Mouse (Mus musculus) spleen, embryonic (tissue): Measurements from ENCODE around the gene Nmrk1.
"Not testable (repeated sequence)": the region's sequence is repeated elsewhere in the genome, so short reads cannot be mapped to it uniquely, and the experiment has no call there.

Experiments
- CTCF ChIA-PET: fragments of 350-600 bp; sonication (Branson Sonifier 250); formaldehyde crosslinking; loops from one replicate; lab custom pipeline; 2022; lab: Charles Lee

Gene Nmrk1

DNA sequence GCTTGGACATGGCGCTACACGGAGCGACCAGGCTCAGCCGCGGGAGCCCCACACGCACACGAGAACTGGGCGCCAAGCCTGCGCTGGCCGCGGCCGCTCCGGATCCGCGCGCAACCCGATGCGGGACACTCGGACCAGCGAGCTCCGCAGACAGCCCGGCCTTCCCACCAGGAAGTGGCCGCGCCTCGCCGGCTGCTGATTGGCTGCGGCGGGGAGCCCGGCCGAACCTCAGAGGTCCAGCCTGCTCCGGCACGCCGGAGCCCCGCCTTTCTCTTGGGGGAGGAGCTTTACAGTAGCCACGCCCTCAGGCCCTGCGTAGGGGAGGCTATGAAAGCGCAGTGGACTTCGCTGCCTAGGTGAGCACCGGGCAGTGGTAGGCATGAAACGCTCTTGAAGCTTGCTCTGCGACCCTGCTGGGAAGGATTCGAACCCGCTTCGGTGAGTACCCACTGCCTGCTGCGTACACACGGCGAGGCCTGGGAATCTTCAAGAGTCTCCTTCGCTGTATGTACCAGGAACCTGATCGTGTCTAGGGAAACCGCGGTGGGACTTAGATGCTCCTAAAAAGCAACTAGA lies at the start of gene Nmrk1, which contains the start of gene Ostf1:
Gene Nmrk1, plus strand, starts transcription at position 307 of the 576 bp plus-strand sequence.
Gene Ostf1, minus strand, starts transcription at position 180 of the 576 bp plus-strand sequence.
- CTCF ChIA-PET = no interaction called here

DNA sequence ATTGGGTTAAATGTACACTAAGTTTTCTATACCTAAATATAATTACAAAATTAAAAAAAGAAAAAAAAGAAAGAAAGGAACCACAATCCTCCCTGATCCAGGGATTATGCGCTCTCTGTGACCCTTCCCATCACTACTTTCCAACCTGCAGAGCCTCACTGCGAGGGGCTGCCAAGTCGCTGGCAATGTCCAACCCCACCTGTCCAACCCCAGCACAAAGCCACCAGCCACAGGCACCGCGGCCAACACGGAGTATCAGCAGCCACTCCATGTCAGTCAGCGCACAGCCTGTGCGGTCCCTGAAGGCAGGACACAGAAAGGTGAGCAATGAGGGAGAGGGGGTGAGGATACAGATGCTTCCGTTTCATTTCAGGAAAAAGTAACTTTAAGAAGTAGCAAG lies 49.5 kb upstream of the Nmrk1 start:
- CTCF ChIA-PET = interaction anchor here (0.7 kb wide), 1 partner anchor 14 kb away, joined by 3 read pairs; no protein-coding TSS in a partner anchor

DNA sequence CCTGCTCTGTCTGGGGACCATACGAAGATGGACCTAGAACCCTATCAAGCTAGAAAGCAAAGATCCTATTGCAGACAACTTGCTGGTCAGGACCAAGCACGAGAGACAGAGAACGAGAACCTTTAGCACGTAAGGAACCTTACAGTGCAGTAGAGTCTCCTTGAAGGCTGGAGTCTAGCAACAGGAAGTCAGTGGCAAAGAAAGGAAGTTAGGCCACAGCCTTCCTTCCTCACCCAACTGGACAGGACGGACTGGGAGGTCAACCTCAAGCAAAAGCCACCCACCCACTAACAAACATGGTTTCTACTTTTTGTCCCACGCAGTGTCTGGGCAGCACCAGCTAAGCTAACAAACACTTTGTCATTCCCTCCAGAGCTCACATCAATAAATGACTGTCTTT lies 48.9 kb upstream of the Nmrk1 start:
- CTCF ChIA-PET = interaction anchor here (0.7 kb wide), 1 partner anchor 14 kb away, joined by 3 read pairs; no protein-coding TSS in a partner anchor

DNA sequence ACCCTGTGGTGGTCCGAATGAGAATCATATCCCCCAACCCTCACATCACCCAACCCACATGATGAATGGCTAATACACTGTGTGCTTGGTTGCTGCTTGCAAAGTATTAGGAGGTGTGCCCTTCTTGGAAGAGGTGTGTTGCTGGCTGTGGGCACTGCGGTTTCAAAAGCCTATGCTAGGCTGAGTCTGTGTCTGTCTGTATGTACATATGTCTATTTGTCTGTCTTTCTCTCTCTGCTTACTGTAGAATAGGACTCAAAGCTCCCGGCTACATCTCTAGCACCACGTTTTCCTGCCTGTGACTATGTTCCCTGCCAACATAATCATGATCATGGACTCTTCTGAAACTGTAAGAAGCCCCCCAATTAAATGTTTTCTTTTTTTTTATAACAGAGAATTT lies 48.0 kb upstream of the Nmrk1 start:
- CTCF ChIA-PET = no interaction called here

DNA sequence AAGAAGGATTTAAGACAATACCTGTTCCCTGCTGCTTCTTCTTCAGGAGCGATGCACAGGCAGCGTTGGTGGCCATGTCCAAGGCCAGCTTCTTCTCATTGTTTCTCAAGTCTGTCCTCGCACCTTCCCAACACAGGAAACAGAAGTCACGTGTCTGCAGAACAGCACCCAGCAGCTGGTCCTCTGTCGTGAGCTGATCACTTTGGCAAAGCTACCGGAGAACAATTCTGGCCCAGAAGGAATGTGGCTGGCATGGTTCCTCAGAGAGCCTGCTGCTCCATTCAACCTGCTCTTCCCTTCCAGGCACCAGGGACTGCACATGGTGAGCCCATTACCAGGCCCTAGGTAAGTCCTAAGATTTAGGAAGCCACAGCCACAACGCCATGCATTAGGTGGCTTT lies 47.1 kb upstream of the Nmrk1 start:
- CTCF ChIA-PET = no interaction called here

DNA sequence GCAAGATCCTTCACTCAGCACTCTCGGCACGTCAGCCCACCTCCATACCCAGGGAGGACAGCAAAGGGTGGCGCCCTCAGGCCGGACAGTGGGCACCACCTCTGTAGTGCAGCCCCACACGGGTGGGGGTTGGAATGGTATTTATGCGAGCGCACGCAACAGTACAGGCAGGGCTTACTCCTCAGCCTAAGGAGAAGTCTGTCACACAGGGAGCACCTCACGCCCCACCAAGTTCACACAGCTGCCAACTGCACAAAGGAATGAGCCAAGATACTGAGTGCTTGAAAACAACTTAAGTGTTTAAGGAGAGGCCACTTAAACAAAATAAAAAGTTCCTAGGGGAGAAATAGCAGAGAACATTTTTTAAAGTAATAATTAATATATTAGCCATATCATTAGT lies 44.6 kb upstream of the Nmrk1 start:
- CTCF ChIA-PET = no interaction called here

DNA sequence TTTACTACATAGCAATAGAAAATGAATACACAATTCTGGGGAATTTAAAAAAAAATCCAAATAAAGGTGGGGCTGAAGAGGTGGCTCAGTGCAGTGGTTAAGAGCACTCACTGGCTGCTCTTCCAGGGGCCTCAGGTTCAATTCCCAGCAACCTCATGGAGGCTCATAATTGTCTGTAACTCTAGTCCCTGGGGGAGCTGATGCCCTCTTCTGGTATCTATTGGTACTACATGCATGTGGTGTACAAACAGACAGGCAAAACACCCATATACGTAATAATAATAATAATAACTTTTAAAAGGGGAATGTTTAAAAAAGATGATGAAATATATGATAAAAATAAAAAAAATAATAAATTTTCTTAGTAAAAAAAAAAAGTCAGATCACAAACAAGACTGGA lies 43.5 kb upstream of the Nmrk1 start:
- CTCF ChIA-PET = interaction anchor here (0.5 kb wide), 1 partner anchor 449 kb away, joined by 3 read pairs; no protein-coding TSS in a partner anchor

DNA sequence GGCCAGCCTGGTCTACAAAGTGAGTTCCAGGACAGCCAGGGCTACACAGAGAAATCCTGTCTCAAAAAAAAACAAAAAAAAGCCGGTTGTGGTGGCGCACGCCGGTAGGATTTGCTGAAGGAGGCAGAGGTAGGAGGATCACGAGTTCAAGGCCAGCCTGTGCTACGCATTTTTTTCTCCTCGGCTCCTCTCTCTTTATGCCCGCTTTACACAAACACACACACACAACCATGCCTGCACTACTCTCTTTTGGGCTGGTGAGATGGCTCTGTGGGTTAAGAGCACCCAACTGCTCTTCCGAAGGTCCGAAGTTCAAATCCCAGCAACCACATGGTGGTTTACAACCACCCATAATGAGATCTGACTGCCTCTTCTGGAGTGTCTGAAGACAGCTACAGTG lies 42.9 kb upstream of the Nmrk1 start:
- CTCF ChIA-PET = not testable (repeated sequence)

DNA sequence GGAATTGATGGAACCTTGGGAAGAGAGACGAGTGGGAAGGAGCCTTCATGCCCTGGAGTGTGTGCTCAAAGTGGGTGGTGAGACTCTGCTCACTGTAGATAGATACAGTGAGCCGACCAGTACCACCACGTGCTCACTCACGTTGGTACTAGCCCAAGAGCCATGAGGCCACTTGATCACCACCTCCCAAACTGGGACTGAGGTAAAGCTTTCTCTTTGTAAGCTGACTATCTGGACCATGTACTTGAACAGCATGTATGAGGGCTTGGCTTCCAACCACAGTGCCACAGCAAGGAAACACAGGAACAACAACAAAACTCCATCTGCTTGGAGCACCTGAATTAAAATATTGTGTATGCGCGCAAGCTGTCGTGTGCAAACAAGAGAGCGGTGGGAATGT lies 42.5 kb upstream of the Nmrk1 start:
- CTCF ChIA-PET = no interaction called here

DNA sequence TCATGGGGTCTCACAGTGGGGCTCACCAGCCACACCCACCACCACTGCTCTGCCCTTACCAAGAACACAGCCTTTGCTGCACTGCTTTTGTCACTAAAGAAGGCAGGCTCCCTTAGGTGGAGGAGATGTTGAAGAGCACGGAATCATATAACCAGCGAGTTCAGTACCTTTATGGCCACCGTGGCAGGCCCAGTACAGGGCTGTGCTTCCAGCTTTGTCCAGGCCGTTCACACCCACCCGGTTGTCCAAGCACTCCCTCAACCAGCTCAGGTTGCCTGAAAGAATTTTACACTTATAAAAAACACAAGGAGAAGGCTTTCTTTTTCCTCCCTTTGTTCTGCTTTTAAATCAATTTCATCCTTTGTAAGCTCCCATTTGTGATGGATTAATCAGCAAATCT lies 41.5 kb upstream of the Nmrk1 start:
- CTCF ChIA-PET = no interaction called here

DNA sequence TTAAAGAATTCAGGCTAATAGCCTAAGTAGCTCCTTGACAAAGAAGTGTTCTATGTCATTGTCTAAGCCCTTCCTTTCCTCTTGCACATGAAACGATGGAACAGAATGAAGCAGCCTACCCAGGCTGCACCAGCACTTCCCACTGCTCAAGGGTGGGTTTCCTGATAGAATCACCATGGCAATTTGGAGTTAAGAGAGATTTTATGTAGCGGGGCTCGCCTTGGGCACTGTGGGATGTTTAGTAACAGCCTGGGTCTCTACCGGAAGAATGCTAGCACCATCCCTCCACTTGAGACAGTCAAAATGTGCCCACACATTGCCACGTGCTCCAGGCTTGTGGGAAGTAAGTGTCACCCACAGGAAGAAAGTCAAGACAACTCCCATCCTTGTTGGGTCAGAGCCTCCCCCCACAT lies 40.8 kb upstream of the Nmrk1 start:
- CTCF ChIA-PET = no interaction called here

DNA sequence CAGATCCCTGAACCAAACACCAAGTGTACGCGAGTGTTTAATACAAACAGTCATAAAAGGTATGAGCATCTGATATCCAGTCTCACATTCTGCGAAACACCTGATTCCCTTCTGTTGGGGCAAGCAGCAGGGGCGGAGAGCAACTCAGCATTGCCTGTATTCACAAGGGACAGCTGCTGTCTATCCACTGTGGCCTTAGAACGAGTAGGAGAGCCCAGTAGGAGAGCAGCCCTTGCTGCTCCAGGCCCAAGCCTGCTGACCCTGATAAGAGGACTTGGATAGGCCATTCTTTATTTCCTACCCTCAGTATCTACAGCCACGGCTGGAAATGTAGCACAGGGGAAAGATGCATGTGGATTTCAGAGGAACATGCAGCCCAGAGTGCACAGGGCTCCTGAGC lies 38.8 kb upstream of the Nmrk1 start:
- CTCF ChIA-PET = no interaction called here

DNA sequence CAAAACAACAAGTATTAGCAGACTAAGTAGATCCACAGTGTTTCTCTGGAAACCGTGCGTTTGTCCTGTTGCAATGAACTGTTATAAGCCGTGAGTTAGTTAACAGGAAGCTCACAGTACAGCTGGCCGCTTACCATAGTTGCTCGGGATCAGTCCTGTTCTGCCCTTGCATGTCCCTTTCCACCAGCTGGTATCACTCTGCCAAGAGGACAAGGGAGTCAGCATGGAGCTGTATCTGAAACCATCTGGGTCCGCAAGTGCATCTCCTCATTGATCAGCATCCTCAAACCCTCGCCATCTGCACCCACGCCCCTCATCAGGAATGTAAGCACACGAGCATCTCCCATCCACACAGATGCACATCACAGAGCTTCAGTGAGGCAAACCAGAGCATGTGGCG lies 38.0 kb upstream of the Nmrk1 start:
- CTCF ChIA-PET = no interaction called here

DNA sequence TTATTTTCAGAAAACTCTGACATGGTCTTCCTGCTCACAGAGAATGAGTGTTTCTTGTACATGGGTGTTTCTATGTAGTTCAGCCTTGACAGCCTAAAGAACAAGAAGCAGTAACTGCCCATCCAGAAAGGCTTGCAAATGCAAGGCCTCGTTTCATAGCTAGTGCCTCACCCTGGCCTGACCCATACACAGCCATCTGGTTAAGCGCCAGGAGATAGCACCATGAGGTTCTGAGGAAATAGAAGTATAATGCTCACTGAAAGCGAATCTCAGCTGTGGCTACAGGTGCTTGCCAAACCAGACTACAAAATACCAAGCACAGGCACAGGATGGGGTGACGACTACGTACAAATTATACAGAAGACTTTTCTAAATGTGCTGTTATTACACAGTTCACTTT lies 34.9 kb upstream of the Nmrk1 start:
- CTCF ChIA-PET = interaction anchor here (0.6 kb wide), 1 partner anchor 14 kb away, joined by 3 read pairs; no protein-coding TSS in a partner anchor

DNA sequence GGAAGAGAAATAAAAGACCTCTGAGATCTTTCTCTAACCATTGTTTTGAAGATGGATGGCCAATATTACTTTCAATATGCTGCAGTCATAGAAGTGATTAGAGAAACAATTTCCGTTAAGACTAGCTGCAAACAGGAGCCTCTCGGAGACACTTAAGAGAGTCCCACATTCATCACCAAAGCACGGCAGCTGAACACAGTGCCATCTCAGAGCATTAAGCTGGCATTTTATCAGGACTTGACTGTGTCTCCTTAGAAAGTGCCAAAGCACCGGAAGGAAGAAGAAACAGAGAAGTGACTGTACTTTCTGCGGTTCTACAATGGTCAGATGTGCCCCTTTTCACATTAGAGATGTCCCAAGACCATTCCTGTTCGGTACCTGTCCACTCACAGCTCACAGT lies 34.0 kb upstream of the Nmrk1 start:
- CTCF ChIA-PET = no interaction called here

DNA sequence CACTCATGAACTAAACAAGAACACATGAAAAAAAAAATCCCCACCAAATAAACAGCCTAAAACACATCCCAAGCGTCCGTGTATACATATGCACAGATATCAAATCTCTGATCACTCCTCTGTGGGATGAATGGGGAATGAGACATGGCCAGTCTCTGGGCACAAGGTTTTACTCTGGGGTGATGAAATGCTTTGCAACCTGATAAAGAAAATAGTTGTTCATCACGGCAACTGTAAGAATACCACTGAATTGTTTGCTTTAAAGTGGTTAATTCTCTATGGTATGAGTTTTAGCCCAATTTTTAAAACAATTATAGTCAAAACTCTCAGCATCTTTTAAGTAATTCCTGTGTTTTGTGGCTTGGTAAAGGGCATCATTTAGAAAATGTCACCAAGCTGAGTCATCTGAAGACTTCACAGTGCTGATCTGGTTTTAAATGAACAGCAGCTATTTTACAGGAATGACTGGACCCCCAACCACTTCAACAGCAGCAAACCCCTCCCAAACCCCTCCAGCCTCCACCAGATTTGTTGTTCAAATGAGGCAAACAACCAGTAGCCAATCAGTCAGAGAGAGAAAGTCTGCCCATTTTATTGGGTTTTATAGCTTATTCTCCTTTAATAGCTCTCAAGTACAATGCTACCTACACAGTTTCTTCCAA lies 33.4 kb upstream of the Nmrk1 start:
- CTCF ChIA-PET = no interaction called here

DNA sequence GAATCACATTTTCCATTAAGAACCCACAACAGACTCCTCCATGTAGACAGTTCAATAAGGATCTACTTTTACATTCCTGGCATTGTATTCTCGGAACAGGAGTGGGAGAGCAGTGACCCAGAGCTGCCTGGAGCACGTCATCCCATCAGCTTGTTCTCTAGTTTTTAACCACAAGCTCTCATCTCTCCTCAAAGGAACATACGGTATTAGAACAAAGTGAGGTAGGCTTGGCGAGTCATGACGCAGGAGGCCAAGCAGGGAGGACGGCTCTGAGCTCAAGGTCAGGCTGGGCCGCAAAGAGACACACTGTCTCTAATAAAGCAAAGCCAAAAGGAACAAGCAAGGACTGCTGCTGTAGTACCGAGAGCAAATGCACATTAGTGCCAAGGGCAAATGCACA lies 32.7 kb upstream of the Nmrk1 start:
- CTCF ChIA-PET = no interaction called here

DNA sequence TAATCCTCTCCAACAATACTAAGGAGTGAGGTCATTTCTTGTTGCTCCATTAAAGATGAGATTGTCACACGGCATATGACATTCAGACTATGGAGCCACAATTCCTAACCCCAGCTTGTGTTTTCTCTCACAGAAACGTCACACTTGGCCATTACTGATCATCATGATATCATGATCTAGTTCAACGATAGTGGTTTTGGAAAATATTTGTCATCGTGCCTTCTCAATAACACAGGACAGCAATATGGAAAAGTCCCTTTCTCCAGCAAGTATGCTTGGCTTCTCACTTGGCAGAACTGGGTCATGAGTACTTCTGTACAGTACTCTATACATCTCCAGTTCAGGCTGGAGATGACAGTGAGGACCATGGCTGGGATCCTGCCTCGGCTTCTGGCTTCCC lies 32.1 kb upstream of the Nmrk1 start:
- CTCF ChIA-PET = no interaction called here

DNA sequence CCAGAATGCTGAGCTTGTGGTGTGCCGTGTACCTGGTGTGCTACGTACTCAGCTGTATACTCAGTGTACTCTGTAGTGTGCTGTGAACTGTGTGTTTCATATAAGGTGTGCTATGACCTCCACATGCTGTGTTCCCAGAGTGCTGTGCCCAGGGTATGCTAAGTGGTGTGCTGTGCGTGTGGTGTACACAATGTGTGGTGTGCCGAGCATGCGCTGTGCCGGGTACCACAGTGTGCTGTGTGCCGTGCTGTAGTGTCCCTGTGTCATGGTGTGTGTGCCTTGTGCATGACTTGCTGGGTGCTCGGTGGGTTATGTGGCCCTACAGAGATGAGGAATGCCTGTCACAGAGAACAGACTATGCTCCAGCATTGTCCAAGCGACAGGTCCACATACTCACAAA lies 31.1 kb upstream of the Nmrk1 start:
- CTCF ChIA-PET = no interaction called here

DNA sequence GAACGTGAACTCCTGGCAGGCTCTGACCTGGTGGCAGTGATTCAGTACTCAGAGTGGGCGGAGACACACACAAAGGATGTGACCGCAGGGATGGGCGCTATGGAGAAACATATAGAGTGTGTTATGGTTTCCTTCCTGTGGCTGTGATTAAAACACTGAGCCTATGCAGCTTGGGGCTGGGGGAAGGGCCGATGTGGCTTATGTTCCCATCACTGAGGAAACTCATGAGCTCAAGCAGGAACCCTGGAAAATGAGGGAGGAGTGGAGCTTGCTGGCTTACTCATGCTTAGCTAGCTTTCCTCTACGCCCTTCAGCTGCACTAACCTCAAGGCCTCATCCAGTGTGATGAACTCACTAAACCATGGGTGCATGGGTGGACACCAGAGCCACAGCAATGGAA lies 28.7 kb upstream of the Nmrk1 start:
- CTCF ChIA-PET = no interaction called here

DNA sequence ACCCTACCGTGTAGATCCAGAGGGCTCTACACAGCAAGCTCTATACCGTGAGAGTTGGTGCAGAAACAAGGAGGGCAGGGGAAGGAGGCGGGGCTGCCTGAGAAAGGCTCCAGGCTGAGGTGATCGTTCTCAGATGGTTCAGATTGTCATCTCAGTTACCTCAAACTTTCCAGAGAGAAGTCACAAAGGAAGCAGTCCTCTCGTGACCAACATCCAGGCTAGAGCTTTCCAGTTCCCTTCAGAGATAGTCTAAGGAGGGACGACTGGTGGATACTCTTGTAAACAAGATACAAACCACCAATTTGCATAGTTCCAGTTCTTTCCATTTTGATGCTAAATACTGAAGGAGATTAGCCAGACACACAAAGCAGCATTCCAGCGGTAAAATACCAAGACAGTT lies 23.8 kb upstream of the Nmrk1 start:
- CTCF ChIA-PET = no interaction called here

DNA sequence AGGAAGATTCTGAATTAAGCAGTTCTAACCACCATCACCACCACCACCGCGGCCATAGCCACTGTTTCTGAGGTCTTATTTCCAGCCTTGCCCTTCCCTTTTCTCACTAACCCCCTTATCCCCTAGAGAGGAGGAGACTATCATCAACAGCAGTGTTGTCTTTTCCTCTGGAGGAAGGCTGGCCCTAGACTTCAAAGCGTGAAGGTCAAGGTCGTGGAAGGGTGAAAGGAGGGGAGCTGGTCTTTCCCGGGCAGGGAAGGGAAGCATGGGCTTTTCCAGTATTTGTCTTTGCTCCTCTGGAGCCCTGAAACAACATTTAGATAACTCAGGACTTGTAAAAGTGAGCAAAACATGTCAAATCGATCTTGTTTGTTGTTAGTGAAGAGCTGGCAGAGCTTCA lies 22.8 kb upstream of the Nmrk1 start:
- CTCF ChIA-PET = no interaction called here

DNA sequence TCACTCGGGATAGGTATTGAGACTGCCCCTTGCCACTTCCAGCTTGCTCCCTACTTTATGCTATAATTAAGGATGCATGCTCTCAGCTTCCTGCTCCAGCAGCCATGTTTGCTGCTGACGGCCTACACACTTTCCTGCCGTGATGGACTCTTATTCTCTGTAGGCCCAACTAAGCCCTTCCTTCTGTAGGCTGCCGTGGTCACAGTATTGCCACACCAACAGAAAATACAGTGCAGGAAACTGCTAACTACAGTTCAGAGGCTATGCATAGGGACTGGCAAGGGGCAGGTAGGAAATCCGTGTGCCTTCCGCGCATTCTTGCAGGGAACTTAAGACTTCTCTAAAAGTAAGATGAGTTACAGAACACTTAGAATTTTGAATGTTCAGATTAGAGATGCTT lies 17.4 kb upstream of the Nmrk1 start:
- CTCF ChIA-PET = no interaction called here
